Mouse (Mus musculus) ES-E14 (cell line): ENCODE measurements at regions not wholly inside any gene's neighbourhood (a gene's known extent, or its start where the extent isn't known, plus 50 kb on each side); places are given as distances from the start of the nearest gene placed in this dataset.

Source experiments
- CHD2 ChIP-seq: IDR thresholded peaks from 2 replicates; pipeline ENCODE4 v1.6.1; 2014; ENCODE audit warnings: mild to moderate bottlenecking, low read depth, low read length, inconsistent platforms
- ZNF384 ChIP-seq: IDR thresholded peaks from 2 replicates; pipeline ENCODE4 v1.6.1; 2012; ENCODE audit warnings: low read depth, low read length, inconsistent platforms

- TF ChIP-seq CHD2: no peak
- TF ChIP-seq ZNF384: no peak
Measured at GRCm38 (mm10) chr10:99406764-99407163, 143.7 kb downstream of the Dusp6 start.
